Mouse (Mus musculus) heart, adult 18-20 months (tissue): ENCODE data around the gene Fgf10. TPM values are rescaled to one million over a fixed set of nuclear protein-coding genes. Genes with fewer than 3 reads are reported as not detected.

ENCODE experiments used
- DNase-seq, 2 experiments: peaks; one replicate each; pipeline ENCODE4 v3.0.0; 2021 to 2022; ENCODE audit warnings: mixed read lengths in 1 of 2
- total RNA-seq, 2 experiments: library from RNA; stranded (reverse); gene quantifications; 2 replicates each; pipeline ENCODE4 v1.2.3; 2021

Fgf10 gene
- total RNA-seq, 2 experiments from 2014 or later, result 0.40 to 0.49 TPM

DNA sequence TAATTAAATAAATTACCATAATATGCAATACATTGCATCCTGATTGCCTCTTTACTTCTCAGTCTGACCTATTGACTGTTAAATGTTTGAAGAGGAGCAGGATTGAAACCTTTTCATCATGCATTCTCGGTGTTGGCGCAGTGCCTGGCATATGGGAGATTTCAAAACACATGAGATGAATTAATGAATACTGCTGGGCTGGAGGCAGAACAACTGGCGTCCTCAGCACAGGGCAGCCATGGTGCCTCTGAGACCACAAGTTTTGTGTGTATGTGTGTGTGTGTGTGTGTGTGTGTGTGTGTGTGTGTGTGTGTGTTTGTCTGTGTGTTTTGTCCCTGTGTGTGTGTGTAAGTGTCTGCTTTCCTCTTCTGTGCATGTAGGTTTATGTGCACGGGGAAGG is 165.5 kb downstream of the Fgf10 start:
- no peak for DNase-seq
